Mouse (Mus musculus) layer of hippocampus, adult 2 months (tissue): ENCODE measurements around the gene Sumo3. TPM values are rescaled to one million over a fixed set of nuclear protein-coding genes. Genes with fewer than 3 reads are reported as not detected.

Experiments used
- DNase-seq, 2 experiments: peaks; one replicate each; pipeline ENCODE4 v3.0.0; 2022; ENCODE audit warnings: low spot score in 2 of 2
- H3K27ac ChIP-seq: fragments of 200-600 bp; 2 replicates; pipeline ENCODE4 v1.8.1; 2022
- H3K4me3 ChIP-seq: fragments of 200-600 bp; 2 replicates; pipeline ENCODE4 v1.8.1; 2022; ENCODE audit warnings: mild to moderate bottlenecking
- CTCF ChIP-seq: fragments of 200-600 bp; conservative IDR thresholded peaks from 2 replicates; pipeline ENCODE4 v1.8.1; 2022; ENCODE audit warnings: antibody characterized with exemption, mild to moderate bottlenecking, moderate library complexity
- microRNA-seq, 2 experiments: library from miRNA; unstranded; fragments of <30 nt; microRNA quantifications; one replicate each; pipeline ENCODE4 v1.2.0; 2021
- total RNA-seq, 2 experiments: library from RNA; stranded (reverse); gene quantifications; 2 replicates each; pipeline ENCODE4 v1.2.3; 2021

The Sumo3 gene
- total RNA-seq, 2 experiments from 2014 or later: 131 to 138 TPM

- Histone ChIP-seq H3K27ac (peak overlapping the region; percentile 58; the same call in 1 of the 2 replicates), H3K4me3 (no peak overlapping the region)
- TF ChIP-seq CTCF: no peak
- no peak for DNase-seq
These were observed 30.5 kb downstream of the Sumo3 start for GRCm38 (mm10) chr10:77636234-77636922.

- Histone ChIP-seq H3K27ac (no peak overlapping the region), H3K4me3 (no peak overlapping the region)
- no peak for DNase-seq
- no peak for TF ChIP-seq CTCF
These were observed 33.1 kb downstream of the Sumo3 start for GRCm38 (mm10) chr10:77638956-77639355.

- H3K4me3 ChIP-seq: no peak overlapping the region
- no peak for DNase-seq
- no peak overlapping the region for H3K27ac ChIP-seq
- TF ChIP-seq CTCF: no peak
These were observed 37.3 kb downstream of the Sumo3 start for GRCm38 (mm10) chr10:77643160-77643559.

GRCm38 (mm10) chr10:77645571-77645970, 39.7 kb downstream of the Sumo3 start:
- no peak for TF ChIP-seq CTCF
- Histone ChIP-seq H3K27ac (no peak overlapping the region), H3K4me3 (no peak overlapping the region)
- DNase-seq: no peak

- H3K27ac ChIP-seq: peak overlapping the region; percentile 43
These were observed 41.6 kb downstream of the Sumo3 start for GRCm38 (mm10) chr10:77647461-77647860.

GRCm38 (mm10) chr10:77647901-77648300, 42.0 kb downstream of the Sumo3 start:
- H3K27ac ChIP-seq: peak overlapping the region; percentile 43
- TF ChIP-seq CTCF: no peak
- DNase-seq: no peak

More at GRCm38 (mm10) chr10:77647461-77647860, 41.6 kb downstream of the Sumo3 start:
- no peak for TF ChIP-seq CTCF
- no peak overlapping the region for H3K4me3 ChIP-seq
- no peak for DNase-seq

GRCm38 (mm10) chr10:77652046-77652445, 46.1 kb downstream of the Sumo3 start:
- 0 out of 2 replicates have a peak, but pooled peaks have one; percentile 20 for TF ChIP-seq CTCF
- no peak overlapping the region for H3K27ac ChIP-seq

More at GRCm38 (mm10) chr10:77647901-77648300, 42.0 kb downstream of the Sumo3 start:
- no peak overlapping the region for H3K4me3 ChIP-seq

GRCm38 (mm10) chr10:77658286-77658994, 52.5 kb downstream of the Sumo3 start:
- H3K27ac ChIP-seq: no peak overlapping the region
- DNase-seq: no peak
- no peak for TF ChIP-seq CTCF
- no peak overlapping the region for H3K4me3 ChIP-seq

More at GRCm38 (mm10) chr10:77652046-77652445, 46.1 kb downstream of the Sumo3 start:
- no peak for DNase-seq
- no peak overlapping the region for H3K4me3 ChIP-seq

GRCm38 (mm10) chr10:77663949-77664665, 58.2 kb downstream of the Sumo3 start:
- Histone ChIP-seq H3K4me3 (no peak overlapping the region), H3K27ac (no peak overlapping the region)
- TF ChIP-seq CTCF: no peak

GRCm38 (mm10) chr10:77666342-77666741, 60.4 kb downstream of the Sumo3 start:
- TF ChIP-seq CTCF: no peak
- no peak for DNase-seq
- H3K27ac ChIP-seq: no peak overlapping the region
- no peak overlapping the region for H3K4me3 ChIP-seq

More at GRCm38 (mm10) chr10:77663949-77664665, 58.2 kb downstream of the Sumo3 start:
- no peak for DNase-seq

- no peak overlapping the region for H3K4me3 ChIP-seq
- H3K27ac ChIP-seq: no peak overlapping the region
- DNase-seq: peak; percentile 40 to 45
- no peak for TF ChIP-seq CTCF
These were observed 61.5 kb downstream of the Sumo3 start for GRCm38 (mm10) chr10:77667402-77667801.

Small RNA genes within 50 kb of the gene (microRNA-seq; reads per million reads assigned to microRNA genes)
- 10.1 to 30.7 reads per million in 2 experiments for gene Mir1930

Other genes starting within 250 kb of the Sumo3 start
- gene Adarb1, start 187.8 kb upstream of the Sumo3 start, total RNA-seq: 100 to 1,000 TPM; 110 to 120 TPM
- 10 to 100 TPM; 32.8 to 35.2 TPM for gene Fam207a, start 90.3 kb upstream of the Sumo3 start, total RNA-seq
- gene Itgb2, start 75.8 kb upstream of the Sumo3 start, total RNA-seq: 1 to 10 TPM; 3.3 to 4.6 TPM
- 10 to 100 TPM; 76.9 to 77.5 TPM for gene Pttg1ip, start 24.4 kb upstream of the Sumo3 start, total RNA-seq
- 10 to 100 TPM; 18.3 to 27.0 TPM for gene Gm49325, start 100 bp downstream of the Sumo3 start, total RNA-seq
- gene Ube2g2, start 16.2 kb downstream of the Sumo3 start, total RNA-seq: 10 to 100 TPM; 81.6 to 95.4 TPM
- not detected for gene Tspear, start 80.5 kb downstream of the Sumo3 start, total RNA-seq
- gene Gm19402, start 84.7 kb downstream of the Sumo3 start, total RNA-seq: not detected
- gene Gm9508, start 91.1 kb downstream of the Sumo3 start, total RNA-seq: not detected
- not detected for gene Gm10272, start 100.5 kb downstream of the Sumo3 start, total RNA-seq
- not detected for gene Gm10024, start 105.4 kb downstream of the Sumo3 start, total RNA-seq
- not detected for gene Gm10142, start 109.7 kb downstream of the Sumo3 start, total RNA-seq
- gene Krtap12-1, start 114.5 kb downstream of the Sumo3 start, total RNA-seq: not detected
- gene Gm10100, start 120.4 kb downstream of the Sumo3 start, total RNA-seq: not detected
- not detected for gene Gm18596, start 136.5 kb downstream of the Sumo3 start, total RNA-seq
- gene Gm9736, start 145.3 kb downstream of the Sumo3 start, total RNA-seq: not detected
- not detected for gene Gm3233, start 153.6 kb downstream of the Sumo3 start, total RNA-seq
- not detected for gene Gm3238, start 165.2 kb downstream of the Sumo3 start, total RNA-seq
- not detected for gene Gm7138, start 170.8 kb downstream of the Sumo3 start, total RNA-seq
- gene Gm3250, start 176.4 kb downstream of the Sumo3 start, total RNA-seq: not detected
- gene Gm7137, start 182.1 kb downstream of the Sumo3 start, total RNA-seq: not detected
- gene Gm9639, start 189.0 kb downstream of the Sumo3 start, total RNA-seq: not detected
- gene Gm19668, start 193.0 kb downstream of the Sumo3 start, total RNA-seq: not detected
- not detected for gene Gm9507, start 205.7 kb downstream of the Sumo3 start, total RNA-seq
- gene Gm2696, start 208.6 kb downstream of the Sumo3 start, total RNA-seq: not detected
- gene Krtap10-4, start 221.0 kb downstream of the Sumo3 start, total RNA-seq: not detected
- not detected for gene Krtap10-10, start 229.8 kb downstream of the Sumo3 start, total RNA-seq
- not detected for gene Gm36176, start 240.7 kb downstream of the Sumo3 start, total RNA-seq
- not detected for gene Gm10318, start 246.8 kb downstream of the Sumo3 start, total RNA-seq